Mouse (Mus musculus) hindbrain, embryonic 14.5 days (tissue): ENCODE results near the gene Bcar3. TPM values are rescaled to one million over a fixed set of nuclear protein-coding genes. Genes with fewer than 3 reads are reported as not detected.

Experiments used
- ATAC-seq: fragments of 200-750 bp; cut with Nextera tagmentation; 2 replicates; pipeline ENCODE4 v1.8.0; 2017; ENCODE audit warnings: moderate number of reproducible peaks, mild to moderate bottlenecking, moderate TSS enrichment, moderate library complexity; ENCODE audit not compliant: low FRiP score
- DNase-seq: peaks from one replicate; pipeline ENCODE4 v3.0.0-alpha.2; 2015; ENCODE audit warnings: low spot score
- H3K27ac ChIP-seq: fragments of 300-500 bp; sonication (generic); 2 replicates; pipeline ENCODE4 v1.5.1; 2014; ENCODE audit warnings: mild to moderate bottlenecking, moderate library complexity
- H3K27me3 ChIP-seq: fragments of 300-500 bp; sonication (generic); 2 replicates; pipeline ENCODE4 v1.6.1; 2014; ENCODE audit warnings: mild to moderate bottlenecking, low read length, mixed read lengths; ENCODE audit not compliant: control insufficient read depth, insufficient read depth
- H3K36me3 ChIP-seq: fragments of 300-500 bp; sonication (generic); replicated peaks from 2 replicates; pipeline ENCODE4 v1.6.1; 2014; ENCODE audit not compliant: control insufficient read depth, insufficient read depth
- H3K4me1 ChIP-seq: fragments of 300-500 bp; sonication (generic); replicated peaks from 2 replicates; pipeline ENCODE4 v1.6.1; 2014; ENCODE audit warnings: antibody characterized with exemption, low read length, mixed read lengths; ENCODE audit not compliant: control insufficient read depth, insufficient read depth
- H3K4me2 ChIP-seq: fragments of 300-500 bp; sonication (generic); replicated peaks from 2 replicates; pipeline ENCODE4 v1.6.1; 2014; ENCODE audit warnings: mild to moderate bottlenecking, moderate library complexity
- H3K4me3 ChIP-seq: fragments of 300-500 bp; sonication (generic); replicated peaks from 2 replicates; pipeline ENCODE4 v1.5.1; 2014; ENCODE audit warnings: mild to moderate bottlenecking, low read length
- H3K9ac ChIP-seq: fragments of 300-500 bp; sonication (generic); 2 replicates; pipeline ENCODE4 v1.6.1; 2014
- H3K9me3 ChIP-seq: fragments of 300-500 bp; sonication (generic); 2 replicates; pipeline ENCODE4 v1.6.1; 2016; ENCODE audit warnings: low read length; ENCODE audit not compliant: control insufficient read depth
- WGBS: fragments of 180-500 bp; shearing (Covaris S2); extraction: QIAGEN DNeasy Blood & Tissue Kit; methylation state at CpG from one replicate; pipeline ENCODE4 v1.1.7; 2014; 5-methylcytosine and 5-hydroxymethylcytosine counted together
- polyA plus RNA-seq: library from polyadenylated mRNA; unstranded; fragments of >200 nt; fragmentation: Nextera tagmentation; extraction: Ambion mirVana; gene quantifications from 2 replicates; pipeline ENCODE4 v1.2.1, GENCODE M21; 2014

Bcar3 gene
- polyA plus RNA-seq, 1 experiment from 2014 or later = 6.2 TPM

GRCm38 (mm10) chr3:122510240-122510750 lies 216.4 kb downstream of the Bcar3 start:
- ATAC-seq (no peak), DNase-seq (no peak)
- no peak overlapping the region for H3K9ac ChIP-seq
- 89% methylated on average over 14 of the region's 14 CpGs for WGBS
- no peak overlapping the region for H3K4me2 ChIP-seq
- H3K4me3 ChIP-seq = no peak overlapping the region
- H3K27me3 ChIP-seq = no peaks in the 10 kb centered on the region
- H3K36me3 ChIP-seq = no peaks in the 10 kb centered on the region
- no peak overlapping the region for H3K27ac ChIP-seq
- H3K4me1 ChIP-seq = no peaks in the 10 kb centered on the region
- H3K9me3 ChIP-seq = no peaks in the 10 kb centered on the region

DNA sequence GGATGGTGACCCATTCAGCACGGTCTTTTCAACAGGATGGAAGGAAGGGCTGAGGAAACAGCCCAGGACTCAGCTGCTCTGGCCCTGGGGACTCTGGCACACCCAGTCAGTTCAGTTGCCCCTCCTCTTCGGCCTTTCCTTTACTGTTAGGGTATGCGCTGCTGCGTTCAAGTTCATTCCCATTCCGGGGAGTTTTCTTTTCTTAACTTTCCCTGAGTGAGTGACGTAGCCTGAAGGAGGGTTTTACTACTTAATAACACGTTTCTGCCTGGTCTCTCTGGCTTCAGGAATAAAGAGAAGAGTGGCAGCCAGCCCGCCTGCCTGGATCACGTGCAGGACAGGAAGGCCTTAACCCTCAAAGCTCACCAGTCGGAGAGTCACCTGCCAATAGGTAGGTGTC lies 217.0 kb downstream of the Bcar3 start:
- DNase-seq (no peak), ATAC-seq (no peak)
- H3K4me3 ChIP-seq = no peak overlapping the region
- H3K9ac ChIP-seq = no peak overlapping the region
- H3K27ac ChIP-seq = no peak overlapping the region
- no peak overlapping the region for H3K4me2 ChIP-seq
- no peaks in the 10 kb centered on the region for H3K4me1 ChIP-seq
- no peaks in the 10 kb centered on the region for H3K9me3 ChIP-seq
- H3K36me3 ChIP-seq = no peaks in the 10 kb centered on the region
- WGBS = 81% methylated on average over 10 of the region's 10 CpGs
- H3K27me3 ChIP-seq = no peaks in the 10 kb centered on the region

- Histone ChIP-seq H3K4me3 (no peak overlapping the region), H3K27me3 (no peaks in the 10 kb centered on the region), H3K27ac (no peak overlapping the region), H3K9ac (no peak overlapping the region), H3K9me3 (no peaks in the 10 kb centered on the region), H3K4me2 (no peak overlapping the region), H3K4me1 (peaks cover 1% of the 10 kb centered on the region; the same call in 1 of the 2 replicates), H3K36me3 (no peaks in the 10 kb centered on the region)
- no peak for ATAC-seq
- 90% methylated on average over 14 of the region's 14 CpGs for WGBS
- no peak for DNase-seq
These were observed 218.0 kb downstream of the Bcar3 start for GRCm38 (mm10) chr3:122511721-122512619.

DNA sequence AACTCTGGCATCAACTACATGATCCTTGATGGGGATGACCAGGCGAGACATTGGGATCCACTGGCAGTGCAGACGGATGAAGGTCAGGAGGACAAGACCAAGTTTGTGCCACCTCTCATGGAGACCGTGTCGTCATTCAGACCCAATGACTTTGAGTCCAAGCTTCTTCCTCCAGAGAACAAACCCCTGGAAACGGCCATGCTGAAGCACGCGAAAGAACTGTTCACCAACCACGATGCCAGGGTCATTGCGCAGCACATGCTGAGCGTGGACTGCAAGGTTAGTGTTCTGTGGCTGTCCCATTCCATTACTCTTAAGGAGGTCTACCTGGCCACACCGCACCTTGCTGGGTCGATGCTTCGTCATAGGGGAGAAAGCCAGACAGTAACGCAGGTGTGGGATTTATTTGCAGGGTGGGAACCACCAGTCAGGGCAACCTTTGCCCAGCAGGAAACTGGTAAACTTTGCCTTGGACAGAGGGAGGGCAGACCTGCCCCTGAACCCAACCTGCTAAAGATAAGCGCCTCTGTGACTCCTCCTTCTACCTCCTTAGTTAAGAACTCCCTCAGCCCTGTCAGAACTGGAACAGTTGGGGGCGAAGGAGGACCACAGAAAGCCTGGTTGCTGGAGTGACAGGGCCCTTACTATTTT lies 218.9 kb downstream of the Bcar3 start:
- 94% methylated on average over 16 of the region's 16 CpGs for WGBS
- Histone ChIP-seq H3K36me3 (no peaks in the 10 kb centered on the region), H3K9ac (no peak overlapping the region), H3K4me1 (peaks cover 10% of the 10 kb centered on the region), H3K27ac (no peak overlapping the region), H3K27me3 (no peaks in the 10 kb centered on the region), H3K4me2 (no peak overlapping the region), H3K4me3 (no peak overlapping the region), H3K9me3 (no peaks in the 10 kb centered on the region)
- no peak for ATAC-seq
- DNase-seq = no peak

- Histone ChIP-seq H3K4me2 (no peak overlapping the region), H3K9me3 (no peaks in the 10 kb centered on the region), H3K36me3 (no peaks in the 10 kb centered on the region), H3K27me3 (no peaks in the 10 kb centered on the region), H3K4me3 (no peak overlapping the region), H3K4me1 (peaks cover 30% of the 10 kb centered on the region), H3K9ac (no peak overlapping the region), H3K27ac (no peak overlapping the region)
- ATAC-seq = no peak
- DNase-seq = no peak
- 87% methylated on average over 6 of the region's 6 CpGs for WGBS
These were observed 221.8 kb downstream of the Bcar3 start for GRCm38 (mm10) chr3:122515568-122516326.

GRCm38 (mm10) chr3:122516327-122516695 lies 222.4 kb downstream of the Bcar3 start:
- 98% methylated on average over 3 of the region's 3 CpGs for WGBS
- H3K9ac ChIP-seq = no peak overlapping the region

GRCm38 (mm10) chr3:122517726-122518125 lies 223.8 kb downstream of the Bcar3 start:
- 0 out of 2 replicates have a peak, but pooled peaks have one; percentile 22 for ATAC-seq
- no peaks in the 10 kb centered on the region for H3K27me3 ChIP-seq
- H3K9me3 ChIP-seq = no peaks in the 10 kb centered on the region
- 0 out of 2 replicates have a peak, but pooled peaks cover under 1% of the 10 kb centered on the region for H3K36me3 ChIP-seq
- no peak overlapping the region for H3K4me3 ChIP-seq
- peaks cover 30% of the 10 kb centered on the region for H3K4me1 ChIP-seq
- H3K27ac ChIP-seq = peak overlapping the region; percentile 45
- no peak overlapping the region for H3K4me2 ChIP-seq
- no peak for DNase-seq
- 51% methylated on average over 4 of the region's 4 CpGs for WGBS
- H3K9ac ChIP-seq = no peak overlapping the region

More at GRCm38 (mm10) chr3:122516327-122516695, 222.4 kb downstream of the Bcar3 start:
- Histone ChIP-seq H3K9me3 (no peaks in the 10 kb centered on the region), H3K27ac (no peak overlapping the region), H3K36me3 (no peaks in the 10 kb centered on the region), H3K27me3 (no peaks in the 10 kb centered on the region), H3K4me2 (no peak overlapping the region), H3K4me3 (no peak overlapping the region), H3K4me1 (peaks cover 30% of the 10 kb centered on the region)
- DNase-seq (no peak), ATAC-seq (no peak)

GRCm38 (mm10) chr3:122518231-122518736 lies 224.3 kb downstream of the Bcar3 start:
- Histone ChIP-seq H3K4me3 (no peak overlapping the region), H3K4me1 (peaks cover 30% of the 10 kb centered on the region), H3K9me3 (no peaks in the 10 kb centered on the region), H3K36me3 (peaks cover 6% of the 10 kb centered on the region; the same call in 1 of the 2 replicates), H3K27me3 (no peaks in the 10 kb centered on the region), H3K27ac (peak overlapping the region; percentile 45), H3K4me2 (no peak overlapping the region), H3K9ac (0 out of 2 replicates have a peak overlapping the region, but pooled peaks have one; percentile 10)
- ATAC-seq = peak; percentile 76
- DNase-seq = peak; percentile 50
- WGBS = 29% methylated on average over 9 of the region's 9 CpGs
